Mouse (Mus musculus) adrenal gland, postnatal 25 days (tissue): ENCODE measurements around the gene Dlx4. TPM values are rescaled to one million over a fixed set of nuclear protein-coding genes. Genes with fewer than 3 reads are reported as not detected.
A peak's percentile ranks its signal among the peaks of the same experiment; 100 is the strongest.

ENCODE experiments used
- DNase-seq: peaks from one replicate; pipeline ENCODE4 v3.0.0; 2021; ENCODE audit warnings: mixed read lengths
- total RNA-seq: library from RNA; stranded (reverse); gene quantifications from 2 replicates; pipeline ENCODE4 v1.2.3, GENCODE M21; 2021

The Dlx4 gene
- total RNA-seq, 1 experiment from 2014 or later, result not detected

- DNase-seq, result peak; percentile 43
Measured at GRCm38 (mm10) chr11:95142980-95143575, 3.0 kb downstream of the Dlx4 start.

- DNase-seq, result no peak
Measured at GRCm38 (mm10) chr11:95142258-95142657, 3.8 kb downstream of the Dlx4 start.

GRCm38 (mm10) chr11:95139871-95140270 lies 6.2 kb downstream of the Dlx4 start:
- no peak for DNase-seq

- DNase-seq, result no peak
Measured at GRCm38 (mm10) chr11:95137281-95137680, 8.8 kb downstream of the Dlx4 start.

GRCm38 (mm10) chr11:95133321-95133720 lies 12.7 kb downstream of the Dlx4 start:
- no peak for DNase-seq

GRCm38 (mm10) chr11:95130668-95131252 lies 15.3 kb downstream of the Dlx4 start:
- DNase-seq, result no peak

GRCm38 (mm10) chr11:95128359-95128758 lies 17.7 kb downstream of the Dlx4 start:
- DNase-seq, result no peak

GRCm38 (mm10) chr11:95126272-95127245 lies 19.5 kb downstream of the Dlx4 start:
- no peak for DNase-seq

- no peak for DNase-seq
Measured at GRCm38 (mm10) chr11:95125366-95125948, 20.6 kb downstream of the Dlx4 start.

GRCm38 (mm10) chr11:95122100-95122489 lies 24.0 kb downstream of the Dlx4 start:
- DNase-seq, result no peak

GRCm38 (mm10) chr11:95121161-95122099 lies 24.6 kb downstream of the Dlx4 start:
- peak; percentile 32 for DNase-seq

- DNase-seq, result no peak
Measured at GRCm38 (mm10) chr11:95120633-95121020, 25.4 kb downstream of the Dlx4 start.

- DNase-seq, result peak; percentile 47
Measured at GRCm38 (mm10) chr11:95119990-95120632, 26.0 kb downstream of the Dlx4 start, which contains the start of gene Dlx3. Dlx3 (plus strand) TSS chr11:95120119.

- peak; percentile 81 for DNase-seq
Measured at GRCm38 (mm10) chr11:95118505-95118904, 27.6 kb downstream of the Dlx4 start.

- DNase-seq, result peak; percentile 60
Measured at GRCm38 (mm10) chr11:95117030-95117429, 29.0 kb downstream of the Dlx4 start.

GRCm38 (mm10) chr11:95110081-95110480 lies 36.0 kb downstream of the Dlx4 start:
- DNase-seq, result no peak

- DNase-seq, result no peak
Measured at GRCm38 (mm10) chr11:95109000-95109399, 37.1 kb downstream of the Dlx4 start.

- DNase-seq, result peak; percentile 87
Measured at GRCm38 (mm10) chr11:95106440-95107236, 39.4 kb downstream of the Dlx4 start.

- DNase-seq, result peak; percentile 38
Measured at GRCm38 (mm10) chr11:95105274-95105874, 40.7 kb downstream of the Dlx4 start.

- no peak for DNase-seq
Measured at GRCm38 (mm10) chr11:95104266-95104665, 41.8 kb downstream of the Dlx4 start.
